Mouse (Mus musculus): Measurements from ENCODE around the gene Mrpl49. TPM values are rescaled to one million over a fixed set of nuclear protein-coding genes. Genes with fewer than 3 reads are reported as not detected.

The Mrpl49 gene
- polyA plus RNA-seq, 1 experiment from 2014 or later = 70.4 TPM

DNA sequence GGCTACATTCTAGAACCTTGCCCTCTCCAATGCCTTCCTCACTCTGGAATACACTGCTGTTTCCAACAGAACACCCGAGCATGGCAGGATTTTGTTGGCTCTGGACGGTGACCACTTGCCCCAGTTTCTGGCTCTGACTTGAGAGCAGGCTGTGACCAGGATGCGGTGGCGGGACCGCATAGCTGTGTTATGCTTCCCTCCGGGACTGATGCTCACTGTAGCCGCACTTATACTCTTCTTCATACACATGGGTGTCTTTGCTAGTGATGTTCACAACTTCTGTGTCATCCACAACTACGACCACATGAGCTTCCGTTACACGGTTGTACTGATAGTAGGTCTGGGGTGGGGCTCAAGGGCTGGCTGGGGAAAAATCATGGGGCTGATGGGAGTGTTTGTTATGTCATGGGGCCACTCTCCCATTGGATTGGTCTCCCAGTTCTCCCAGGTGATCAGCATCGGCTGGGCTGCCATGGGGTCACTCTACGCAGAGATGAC is 22.4 kb upstream of the Mrpl49 start, which contains the start of gene Tmem262:
Tmem262 (plus strand) TSS at position 51 of the 498 bp plus-strand sequence.
- ATAC-seq (ENCODE audit: insufficient read depth, low FRiP score, low read depth) = no peak
- no peak within 1 kb of the TSS for H3K4me2 ChIP-seq
- no peak within 1 kb of the TSS for H3K9ac ChIP-seq
- peaks cover 22% of the 10 kb centered on the region for H3K36me3 ChIP-seq
- H3K27me3 ChIP-seq (replicated peaks) = no peaks in the 10 kb centered on the region
- H3K9me3 ChIP-seq = no peaks in the 10 kb centered on the region
- no peak within 1 kb of the TSS for H3K4me3 ChIP-seq (replicated peaks)
- H3K4me1 ChIP-seq = peaks cover 22% of the 10 kb centered on the region
- WGBS = 91% methylated on average over 12 of the region's 12 CpGs
- H3K27ac ChIP-seq = no peak within 1 kb of the TSS

DNA sequence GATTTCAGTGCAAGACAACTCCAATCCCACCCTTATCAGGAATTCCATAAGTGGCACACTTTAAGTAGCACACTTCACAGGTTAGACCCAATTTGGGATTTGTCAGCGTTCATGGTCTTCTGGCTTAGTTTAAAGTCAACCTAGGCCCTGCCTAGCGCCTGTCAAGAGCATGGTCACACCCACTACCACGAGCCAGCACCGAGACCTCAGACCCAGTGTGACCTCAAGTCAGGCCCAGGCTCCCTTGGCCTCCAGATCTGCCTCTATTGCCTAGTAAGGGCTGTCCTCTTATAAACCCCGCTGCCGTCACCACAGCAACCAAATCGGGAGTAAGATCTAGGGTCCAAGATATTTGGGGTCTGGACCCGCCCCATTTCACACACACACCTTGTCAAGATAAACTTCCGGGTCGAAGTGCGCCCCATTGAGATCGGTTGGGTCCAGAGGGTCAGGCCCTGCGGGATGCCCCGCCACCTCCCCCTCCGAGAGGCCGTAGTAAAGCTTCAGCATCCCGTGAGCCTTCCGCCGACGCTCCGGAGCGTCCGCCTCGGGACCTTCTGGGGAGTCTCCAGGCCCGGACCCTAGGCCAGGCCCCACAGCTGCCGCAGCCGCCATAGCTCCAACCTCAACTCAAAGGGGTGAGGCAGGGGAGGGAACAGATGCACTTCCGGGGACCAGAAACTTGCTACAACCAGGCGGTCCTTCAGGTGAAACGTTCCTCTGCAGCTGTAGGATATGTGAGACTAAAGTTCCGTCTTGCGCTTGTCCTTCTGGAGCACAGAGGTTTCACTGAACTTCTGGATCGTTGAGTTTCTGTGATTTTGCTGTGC is 19.2 kb upstream of the Mrpl49 start, which contains the start of gene Vps51:
Vps51 (minus strand) TSS at position 668 of the 830 bp plus-strand sequence.
- Histone ChIP-seq H3K9ac (peak within 1 kb of the TSS; percentile 67; the same call in 1 of the 2 replicates), H3K27me3 (replicated peaks) (no peaks in the 10 kb centered on the region), H3K36me3 (peaks cover 14% of the 10 kb centered on the region), H3K4me2 (peak within 1 kb of the TSS; percentile 80), H3K4me1 (peaks cover 16% of the 10 kb centered on the region; the same call in 1 of the 2 replicates), H3K4me3 (replicated peaks) (peak within 1 kb of the TSS; percentile 92), H3K27ac (peak within 1 kb of the TSS; percentile 89), H3K9me3 (no peaks in the 10 kb centered on the region)
- under 1% methylated on average over 33 of the region's 33 CpGs for WGBS
- peak; percentile 85 for ATAC-seq (ENCODE audit: insufficient read depth, low FRiP score, low read depth)

DNA sequence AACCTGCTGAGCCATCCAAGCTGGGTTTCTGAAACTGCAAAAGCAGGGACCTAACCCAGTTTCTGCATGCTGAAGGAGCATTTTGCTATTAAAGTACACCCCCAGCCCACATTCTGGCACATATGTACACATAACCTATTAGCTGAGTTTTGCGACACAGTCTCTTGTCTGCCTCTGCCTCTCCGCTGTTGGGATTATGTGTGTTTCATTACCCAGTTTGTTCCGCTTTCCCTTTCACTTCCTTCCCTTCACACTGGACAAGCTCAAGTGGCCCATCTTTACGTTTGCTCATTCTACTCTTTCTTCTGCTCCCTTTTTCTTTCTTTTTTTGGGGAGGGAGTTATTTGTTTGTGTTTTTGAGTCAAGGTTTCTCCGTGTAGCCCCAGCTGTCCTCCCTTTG is 16.3 kb upstream of the Mrpl49 start:
- ATAC-seq (ENCODE audit: insufficient read depth, low FRiP score, low read depth) = no peak
- H3K36me3 ChIP-seq = peaks cover 26% of the 10 kb centered on the region
- no peaks in the 10 kb centered on the region for H3K9me3 ChIP-seq
- no peak overlapping the region for H3K4me2 ChIP-seq
- no peak overlapping the region for H3K27ac ChIP-seq
- H3K27me3 ChIP-seq (replicated peaks) = no peaks in the 10 kb centered on the region
- H3K4me1 ChIP-seq = peaks cover 16% of the 10 kb centered on the region; the same call in 1 of the 2 replicates
- no peak overlapping the region for H3K4me3 ChIP-seq (replicated peaks)
- 83% methylated on average over 5 of the region's 5 CpGs for WGBS
- no peak overlapping the region for H3K9ac ChIP-seq

DNA sequence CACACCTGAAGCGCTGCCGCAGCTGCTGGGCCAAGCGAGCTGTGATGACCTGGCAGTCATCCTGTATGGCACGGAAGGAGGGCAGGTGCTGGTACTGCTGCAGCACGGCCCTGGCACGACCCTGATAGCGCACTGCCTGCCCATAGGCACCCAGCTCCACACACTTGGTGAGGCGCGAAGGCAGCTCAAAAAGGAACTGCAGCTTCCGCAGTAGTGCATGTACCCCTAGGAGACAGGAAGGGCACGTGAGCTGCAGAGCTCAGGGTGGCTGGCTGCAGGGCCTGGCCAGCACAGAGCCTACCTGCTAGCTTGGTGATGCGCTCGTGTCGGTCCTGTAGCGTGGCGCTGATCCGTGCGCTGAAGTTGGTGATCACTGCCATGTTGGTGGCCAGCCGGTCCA is 13.7 kb upstream of the Mrpl49 start:
- Histone ChIP-seq H3K27me3 (replicated peaks) (no peaks in the 10 kb centered on the region), H3K4me1 (peaks cover 32% of the 10 kb centered on the region), H3K4me3 (replicated peaks) (no peak overlapping the region), H3K9me3 (no peaks in the 10 kb centered on the region), H3K4me2 (no peak overlapping the region), H3K9ac (no peak overlapping the region), H3K36me3 (peaks cover 28% of the 10 kb centered on the region), H3K27ac (no peak overlapping the region)
- WGBS = 90% methylated on average over 19 of the region's 19 CpGs
- ATAC-seq (ENCODE audit: insufficient read depth, low FRiP score, low read depth) = no peak

DNA sequence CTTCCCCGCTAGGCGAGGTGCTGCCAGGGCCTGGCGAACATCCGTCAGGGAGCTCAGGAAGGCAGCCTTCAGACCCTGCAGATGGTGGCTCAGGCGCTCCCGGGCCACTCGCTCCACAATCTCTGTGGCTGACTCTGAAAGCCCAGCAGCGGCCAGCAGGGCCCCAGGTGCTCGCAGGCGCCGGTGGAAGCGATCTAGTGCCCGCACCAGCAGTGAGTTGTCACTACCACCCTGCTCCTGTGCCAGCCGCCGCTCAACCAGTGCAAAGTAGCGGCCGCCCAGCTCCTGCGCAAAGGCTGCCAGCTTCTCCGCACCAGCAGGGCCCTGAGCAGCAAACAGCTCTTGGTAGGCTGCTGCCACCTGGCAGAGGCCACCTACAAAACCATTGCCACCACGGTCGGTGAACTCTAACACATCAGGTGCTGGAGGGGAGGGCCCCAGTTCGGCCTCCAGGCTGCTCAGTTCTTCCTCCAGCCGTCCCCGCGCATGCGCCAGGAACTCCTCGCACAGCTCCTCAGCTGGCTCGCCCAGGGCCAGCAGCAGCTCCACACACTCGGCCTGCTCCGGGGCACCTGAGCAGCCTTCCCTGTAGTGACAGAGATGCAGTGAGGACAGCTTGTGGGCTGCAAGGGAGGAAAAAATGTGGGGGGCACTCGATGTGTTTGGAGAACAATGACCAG is 13.1 kb upstream of the Mrpl49 start:
- Histone ChIP-seq H3K9ac (no peak overlapping the region), H3K9me3 (no peaks in the 10 kb centered on the region), H3K4me2 (no peak overlapping the region), H3K36me3 (peaks cover 28% of the 10 kb centered on the region), H3K4me1 (peaks cover 28% of the 10 kb centered on the region), H3K27me3 (replicated peaks) (no peaks in the 10 kb centered on the region), H3K4me3 (replicated peaks) (no peak overlapping the region), H3K27ac (no peak overlapping the region)
- ATAC-seq (ENCODE audit: insufficient read depth, low FRiP score, low read depth) = no peak
- 89% methylated on average over 31 of the region's 31 CpGs for WGBS

DNA sequence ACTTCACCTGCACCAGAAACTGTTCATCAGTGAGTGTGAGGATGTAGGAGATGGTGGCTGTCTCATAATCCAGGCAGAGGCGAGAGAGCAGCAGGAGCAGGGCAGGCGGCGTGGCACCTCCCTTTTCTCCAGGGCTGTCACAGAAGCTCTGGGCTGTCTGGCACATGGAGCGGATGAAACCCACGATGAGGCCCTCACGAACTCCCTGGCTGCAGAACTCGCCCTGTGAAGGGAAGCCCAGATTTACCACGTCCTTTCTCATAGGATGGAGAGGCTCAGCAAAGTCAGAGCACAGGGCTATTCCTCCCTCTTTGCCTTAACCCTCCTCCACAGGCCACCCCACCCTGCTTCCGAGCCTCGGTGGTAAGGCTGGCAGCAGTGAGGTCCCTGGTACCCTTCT is 12.3 kb upstream of the Mrpl49 start:
- Histone ChIP-seq H3K9me3 (no peaks in the 10 kb centered on the region), H3K27ac (no peak overlapping the region), H3K4me1 (peaks cover 22% of the 10 kb centered on the region), H3K9ac (no peak overlapping the region), H3K4me2 (no peak overlapping the region), H3K36me3 (peaks cover 22% of the 10 kb centered on the region), H3K27me3 (replicated peaks) (no peaks in the 10 kb centered on the region), H3K4me3 (replicated peaks) (no peak overlapping the region)
- WGBS = 90% methylated on average over 10 of the region's 10 CpGs
- ATAC-seq (ENCODE audit: insufficient read depth, low FRiP score, low read depth) = no peak

DNA sequence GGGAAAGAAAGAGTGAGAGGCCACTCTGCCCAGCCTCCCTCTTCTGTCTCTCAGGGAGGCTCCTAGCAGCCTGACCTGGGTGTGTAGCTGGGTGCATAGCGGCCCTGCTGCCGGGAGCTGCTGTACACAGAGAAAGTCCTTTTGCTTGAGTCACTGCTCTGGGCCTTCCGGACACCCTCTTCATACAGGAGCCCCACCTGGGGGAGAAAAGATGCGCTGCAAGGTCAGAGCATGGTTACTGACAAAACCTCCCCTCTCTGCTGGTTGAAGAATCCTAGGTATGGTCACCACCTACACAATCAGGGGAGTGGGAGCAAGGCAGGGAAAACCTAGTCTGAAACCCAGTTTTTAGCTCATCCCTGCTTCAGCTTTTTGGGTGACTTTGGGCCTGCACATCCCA is 11.4 kb upstream of the Mrpl49 start:
- no peak overlapping the region for H3K27ac ChIP-seq
- no peaks in the 10 kb centered on the region for H3K27me3 ChIP-seq (replicated peaks)
- no peak overlapping the region for H3K4me3 ChIP-seq (replicated peaks)
- no peak overlapping the region for H3K4me2 ChIP-seq
- ATAC-seq (ENCODE audit: insufficient read depth, low FRiP score, low read depth) = no peak
- peaks cover 22% of the 10 kb centered on the region for H3K36me3 ChIP-seq
- 67% methylated on average over 4 of the region's 4 CpGs for WGBS
- no peaks in the 10 kb centered on the region for H3K9me3 ChIP-seq
- H3K4me1 ChIP-seq = peaks cover 20% of the 10 kb centered on the region
- no peak overlapping the region for H3K9ac ChIP-seq

DNA sequence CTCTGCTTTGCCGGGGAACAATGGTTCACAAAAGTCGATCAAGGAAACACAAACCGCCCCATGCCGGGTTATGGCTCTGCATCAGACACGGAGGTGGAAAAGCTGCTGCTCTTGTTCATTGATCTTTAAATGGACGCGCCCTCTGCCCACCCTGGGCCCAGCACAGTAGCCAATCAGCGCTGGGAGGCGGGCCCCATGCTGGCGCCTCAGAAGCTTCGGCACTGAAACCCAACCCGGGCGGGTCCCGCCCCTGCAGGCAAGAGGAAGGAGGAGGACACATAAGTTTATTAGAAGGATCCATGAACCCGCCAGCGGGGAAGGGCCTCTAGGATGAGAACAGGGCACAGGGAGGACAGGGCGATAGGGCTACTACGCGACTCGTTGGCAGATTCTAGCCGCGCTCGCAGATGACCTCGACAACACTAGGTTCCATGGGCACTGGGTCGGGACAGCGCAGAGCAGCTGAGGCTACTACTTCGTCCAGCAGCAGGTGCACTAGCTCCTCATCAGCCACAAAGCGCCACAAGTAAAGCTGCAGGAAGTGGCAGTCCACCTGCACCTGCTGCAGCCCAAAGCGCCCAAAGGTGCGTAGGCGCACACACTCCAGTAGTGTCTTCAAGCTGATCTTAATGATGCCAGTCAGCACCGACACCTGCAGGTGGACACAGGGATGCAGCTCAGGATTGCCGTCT is 10.3 kb upstream of the Mrpl49 start, which contains the start of gene Tm7sf2:
Tm7sf2 (minus strand) TSS at position 650 of the 692 bp plus-strand sequence.
- Histone ChIP-seq H3K36me3 (peaks cover 22% of the 10 kb centered on the region), H3K27me3 (replicated peaks) (no peaks in the 10 kb centered on the region), H3K27ac (peak within 1 kb of the TSS; percentile 85), H3K9ac (peak within 1 kb of the TSS; percentile 46; the same call in 1 of the 2 replicates), H3K4me3 (replicated peaks) (peak within 1 kb of the TSS; percentile 50), H3K9me3 (no peaks in the 10 kb centered on the region), H3K4me1 (peaks cover 24% of the 10 kb centered on the region), H3K4me2 (peak within 1 kb of the TSS; percentile 99)
- ATAC-seq (ENCODE audit: insufficient read depth, low FRiP score, low read depth) = peak; percentile 94
- WGBS = 8% methylated on average over 33 of the region's 33 CpGs

DNA sequence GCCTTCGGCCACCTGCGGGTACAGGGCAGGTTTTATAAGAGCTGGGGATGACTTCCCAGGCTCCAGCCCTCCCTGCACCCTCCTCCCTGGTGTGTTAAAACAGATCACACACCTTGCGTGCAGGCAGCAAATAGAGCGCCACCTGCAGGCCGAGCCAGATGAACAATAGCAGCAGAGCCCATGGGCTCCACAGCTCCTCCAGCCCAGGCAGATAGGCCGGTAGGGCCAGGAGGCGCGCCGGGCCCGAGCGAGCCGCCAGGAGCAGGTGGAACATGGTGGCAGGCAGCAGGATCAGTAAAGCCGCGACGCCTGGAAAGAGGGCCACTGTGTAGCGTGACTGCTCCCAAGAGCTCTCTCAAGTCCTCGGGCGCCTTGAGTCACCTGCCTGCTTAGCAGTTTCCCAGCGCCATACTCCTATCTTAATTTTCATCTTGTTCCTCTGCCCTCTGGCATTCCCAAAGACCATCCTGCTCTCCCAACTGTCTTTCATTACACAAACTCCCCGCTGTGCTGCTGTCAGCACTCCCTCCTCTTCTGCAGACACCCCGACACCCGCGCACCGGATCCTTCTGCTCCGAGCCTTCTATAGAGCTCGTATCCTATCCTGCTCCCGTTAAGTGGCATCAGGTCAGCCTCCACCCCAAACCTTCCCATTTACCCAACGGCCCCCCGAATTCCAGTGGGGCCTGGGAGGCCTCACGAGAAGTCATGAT is 9.6 kb upstream of the Mrpl49 start:
- 1% methylated on average over 30 of the region's 30 CpGs for WGBS
- peak; percentile 50 for ATAC-seq (ENCODE audit: insufficient read depth, low FRiP score, low read depth)

DNA sequence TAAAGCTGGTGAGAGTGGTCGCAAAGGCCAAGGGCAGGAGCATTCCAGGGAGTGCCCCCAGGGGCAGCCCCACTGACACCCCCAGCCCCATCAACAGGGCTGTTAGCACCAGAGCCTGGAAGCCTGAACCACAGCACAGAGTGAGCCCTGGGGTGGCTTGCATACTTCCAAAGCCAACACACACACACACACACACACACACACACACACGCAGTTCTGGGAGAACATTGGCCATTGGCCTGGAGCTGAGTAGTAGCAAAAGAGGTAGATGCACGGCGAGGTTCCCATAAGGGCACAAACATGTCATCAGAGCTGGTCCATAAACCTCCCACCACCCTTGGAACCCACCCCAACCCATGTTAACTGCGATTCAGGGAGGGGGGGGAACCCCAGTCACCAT is 9.0 kb upstream of the Mrpl49 start:
- Histone ChIP-seq H3K36me3 (peaks cover 22% of the 10 kb centered on the region), H3K27ac (peak overlapping the region; percentile 85; the same call in 1 of the 2 replicates), H3K9me3 (no peaks in the 10 kb centered on the region), H3K9ac (peak overlapping the region; percentile 46; the same call in 1 of the 2 replicates), H3K4me1 (peaks cover 35% of the 10 kb centered on the region), H3K4me2 (peak overlapping the region; percentile 99), H3K4me3 (replicated peaks) (peak overlapping the region; percentile 50), H3K27me3 (replicated peaks) (no peaks in the 10 kb centered on the region)
- 34% methylated on average over 5 of the region's 5 CpGs for WGBS
- ATAC-seq (ENCODE audit: insufficient read depth, low FRiP score, low read depth) = no peak

More for the DNA sequence above, 9.6 kb upstream of the Mrpl49 start:
- H3K4me1 ChIP-seq = peaks cover 30% of the 10 kb centered on the region
- H3K27me3 ChIP-seq (replicated peaks) = no peaks in the 10 kb centered on the region
- H3K4me3 ChIP-seq (replicated peaks) = peak overlapping the region; percentile 50
- H3K4me2 ChIP-seq = peak overlapping the region; percentile 99
- H3K9me3 ChIP-seq = no peaks in the 10 kb centered on the region
- H3K27ac ChIP-seq = peak overlapping the region; percentile 85
- peaks cover 22% of the 10 kb centered on the region for H3K36me3 ChIP-seq
- H3K9ac ChIP-seq = peak overlapping the region; percentile 46; the same call in 1 of the 2 replicates

DNA sequence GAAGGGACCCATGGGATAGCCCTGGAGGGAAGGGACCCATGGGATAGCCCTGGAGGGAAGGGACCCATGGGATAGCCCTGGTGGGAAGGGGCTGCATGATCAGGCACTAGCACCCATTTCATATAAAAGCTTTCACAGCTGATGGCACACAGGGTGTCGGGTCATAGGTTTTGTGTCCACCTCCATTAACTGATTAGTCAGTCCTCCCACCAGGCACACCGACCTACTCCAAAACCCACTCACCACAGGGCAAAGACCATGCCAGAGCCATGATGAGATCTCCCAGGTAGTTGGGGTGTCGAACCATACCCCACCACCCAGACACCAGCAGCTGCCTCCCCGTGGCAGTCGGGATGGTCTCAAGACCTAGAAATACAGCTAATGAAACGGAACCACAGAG is 5.5 kb upstream of the Mrpl49 start:
- peak overlapping the region; percentile 93; the same call in 1 of the 2 replicates for H3K4me3 ChIP-seq (replicated peaks)
- H3K4me1 ChIP-seq = peaks cover 40% of the 10 kb centered on the region
- 93% methylated on average over 6 of the region's 6 CpGs for WGBS
- H3K27ac ChIP-seq = no peak overlapping the region
- H3K36me3 ChIP-seq = peaks cover 3% of the 10 kb centered on the region; the same call in 1 of the 2 replicates
- H3K4me2 ChIP-seq = peak overlapping the region; percentile 98; the same call in 1 of the 2 replicates
- ATAC-seq (ENCODE audit: insufficient read depth, low FRiP score, low read depth) = no peak
- no peaks in the 10 kb centered on the region for H3K9me3 ChIP-seq
- H3K9ac ChIP-seq = no peak overlapping the region
- H3K27me3 ChIP-seq (replicated peaks) = no peaks in the 10 kb centered on the region

Data from stomach, embryonic 15.5 days (tissue).